Mouse (Mus musculus): Measurements from ENCODE around the gene Cd79a. TPM values are rescaled to one million over a fixed set of nuclear protein-coding genes. Genes with fewer than 3 reads are reported as not detected.
"Not testable (repeated sequence)": the region's sequence is repeated elsewhere in the genome, so short reads cannot be mapped to it uniquely, and the experiment has no call there.

Cd79a gene
- polyA plus RNA-seq, 1 experiment from 2014 or later = 0.35 TPM

GRCm38 (mm10) chr7:24889431-24890220 lies 7.6 kb upstream of the Cd79a start:
- H3K27ac ChIP-seq = peak overlapping the region; percentile 21; the same call in 1 of the 2 replicates
- H3K4me3 ChIP-seq (replicated peaks) = no peak overlapping the region
- H3K27me3 ChIP-seq = no peaks in the 10 kb centered on the region
- H3K4me2 ChIP-seq (replicated peaks) = no peak overlapping the region
- H3K4me1 ChIP-seq (replicated peaks) = peaks cover 31% of the 10 kb centered on the region
- H3K36me3 ChIP-seq = peaks cover 54% of the 10 kb centered on the region
- 0 out of 2 replicates have a peak, but pooled peaks have one; percentile 5 for ATAC-seq
- WGBS = 77% methylated on average over 6 of the region's 6 CpGs
- H3K9ac ChIP-seq (replicated peaks) = no peak overlapping the region
- H3K9me3 ChIP-seq = no peaks in the 10 kb centered on the region

DNA sequence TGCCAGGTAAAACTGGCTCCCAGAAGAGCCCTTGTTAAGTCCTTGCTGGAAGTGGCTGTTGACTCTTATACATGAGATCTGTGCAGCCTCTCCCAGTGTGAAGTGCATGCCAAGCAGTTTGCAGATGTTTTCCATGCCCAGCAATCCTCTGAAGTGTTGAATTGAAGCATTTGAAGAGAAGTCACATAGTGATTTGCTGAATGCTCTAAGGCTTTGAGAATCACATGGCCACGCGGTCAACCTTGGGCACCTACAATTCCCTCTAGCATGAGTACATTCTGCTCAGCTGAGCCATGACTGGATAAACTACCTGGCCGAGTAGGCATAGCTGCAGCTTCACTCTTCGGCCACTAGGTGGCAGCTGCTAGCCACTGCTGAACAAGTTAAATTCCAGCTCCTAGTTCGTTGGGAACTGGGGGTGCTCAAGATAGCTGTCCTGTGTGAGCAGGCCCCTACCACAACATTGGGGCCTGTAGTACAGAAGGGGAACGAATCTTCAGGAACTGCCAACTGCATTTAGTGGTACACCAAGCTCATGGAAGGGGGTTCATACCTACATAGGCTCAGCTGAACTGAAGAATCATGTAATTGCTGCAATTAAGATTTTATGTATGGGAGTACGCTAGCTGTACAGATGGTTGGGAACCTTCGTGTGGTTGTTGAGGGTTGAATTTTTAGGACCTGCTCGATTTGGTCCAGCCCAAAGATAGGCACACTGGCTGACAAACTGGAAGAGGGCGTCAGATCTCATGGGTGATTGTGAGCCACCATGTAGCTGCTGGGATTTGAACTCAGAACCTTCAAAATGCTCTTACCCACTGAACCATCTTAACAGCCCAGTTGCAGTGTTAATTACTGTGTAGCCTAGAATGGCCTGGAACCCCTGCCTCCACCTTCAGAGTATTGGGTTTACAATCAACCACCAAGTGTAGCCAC lies 6.6 kb upstream of the Cd79a start:
- Histone ChIP-seq H3K9ac (replicated peaks) (no peak overlapping the region), H3K27ac (0 out of 2 replicates have a peak overlapping the region, but pooled peaks have one; percentile 21), H3K4me2 (replicated peaks) (no peak overlapping the region), H3K27me3 (no peaks in the 10 kb centered on the region), H3K9me3 (no peaks in the 10 kb centered on the region), H3K4me1 (replicated peaks) (peaks cover 24% of the 10 kb centered on the region), H3K36me3 (peaks cover 54% of the 10 kb centered on the region), H3K4me3 (replicated peaks) (no peak overlapping the region)
- 33% methylated on average over 10 of the region's 10 CpGs for WGBS
- peak; percentile 66 for ATAC-seq

- Histone ChIP-seq H3K27me3 (no peaks in the 10 kb centered on the region), H3K4me3 (replicated peaks) (no peak overlapping the region), H3K36me3 (peaks cover 45% of the 10 kb centered on the region), H3K27ac (no peak overlapping the region), H3K9ac (replicated peaks) (no peak overlapping the region), H3K4me1 (replicated peaks) (peaks cover 15% of the 10 kb centered on the region), H3K9me3 (no peaks in the 10 kb centered on the region), H3K4me2 (replicated peaks) (no peak overlapping the region)
- ATAC-seq = no peak
- 76% methylated on average over 3 of the region's 3 CpGs for WGBS
Measured at GRCm38 (mm10) chr7:24891241-24892124, 5.7 kb upstream of the Cd79a start.

DNA sequence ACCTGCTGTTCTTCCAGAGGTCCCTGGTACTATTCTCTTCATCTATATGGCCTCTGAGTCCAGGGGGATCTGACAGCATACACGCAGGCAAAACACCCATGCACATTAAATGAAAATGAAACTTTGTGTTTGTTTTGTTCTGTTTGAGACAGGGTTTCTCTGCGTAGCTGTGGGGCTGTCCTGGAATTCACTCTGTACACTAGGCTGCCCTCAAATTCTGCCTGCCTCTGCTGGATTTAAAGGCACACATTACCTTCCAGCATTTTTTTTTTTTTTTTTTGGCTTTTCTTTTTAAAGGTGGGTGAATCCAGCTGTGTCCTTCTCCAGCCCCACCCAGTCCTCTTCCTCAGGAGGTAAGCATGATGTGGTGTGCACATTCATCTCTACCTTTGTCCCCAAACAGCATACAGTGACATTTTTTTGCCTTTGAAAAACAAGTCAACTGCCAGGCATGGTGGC lies 5.0 kb upstream of the Cd79a start:
- no peak overlapping the region for H3K27ac ChIP-seq
- no peaks in the 10 kb centered on the region for H3K27me3 ChIP-seq
- no peak overlapping the region for H3K4me2 ChIP-seq (replicated peaks)
- H3K9me3 ChIP-seq = no peaks in the 10 kb centered on the region
- H3K9ac ChIP-seq (replicated peaks) = no peak overlapping the region
- 71% methylated on average over 2 of the region's 2 CpGs for WGBS
- H3K36me3 ChIP-seq = peaks cover 38% of the 10 kb centered on the region
- H3K4me3 ChIP-seq (replicated peaks) = no peak overlapping the region
- no peak for ATAC-seq
- H3K4me1 ChIP-seq (replicated peaks) = peaks cover 8% of the 10 kb centered on the region

- H3K36me3 ChIP-seq; H3K27ac ChIP-seq; H3K27me3 ChIP-seq; H3K4me3 ChIP-seq (replicated peaks); H3K9ac ChIP-seq (replicated peaks); H3K4me1 ChIP-seq (replicated peaks); H3K9me3 ChIP-seq; H3K4me2 ChIP-seq (replicated peaks); ATAC-seq: not testable (repeated sequence)
- 94% methylated on average over 2 of the region's 2 CpGs for WGBS
Measured at GRCm38 (mm10) chr7:24895749-24896148, 1.4 kb upstream of the Cd79a start.

- no peak for ATAC-seq
- H3K4me1 ChIP-seq (replicated peaks) = no peaks in the 10 kb centered on the region
- H3K4me3 ChIP-seq (replicated peaks) = no peak overlapping the region
- H3K9ac ChIP-seq (replicated peaks) = no peak overlapping the region
- H3K27me3 ChIP-seq = no peaks in the 10 kb centered on the region
- peaks cover 2% of the 10 kb centered on the region; the same call in 1 of the 2 replicates for H3K36me3 ChIP-seq
- 79% methylated on average over 8 of the region's 8 CpGs for WGBS
- H3K27ac ChIP-seq = no peak overlapping the region
- H3K4me2 ChIP-seq (replicated peaks) = no peak overlapping the region
- no peaks in the 10 kb centered on the region for H3K9me3 ChIP-seq
Measured at GRCm38 (mm10) chr7:24896269-24896668, 912 bp upstream of the Cd79a start.

- Histone ChIP-seq H3K27ac (no peak overlapping the region), H3K4me1 (replicated peaks) (peaks cover 5% of the 10 kb centered on the region), H3K27me3 (no peaks in the 10 kb centered on the region), H3K9ac (replicated peaks) (no peak overlapping the region), H3K4me2 (replicated peaks) (no peak overlapping the region), H3K36me3 (no peaks in the 10 kb centered on the region), H3K4me3 (replicated peaks) (no peak overlapping the region), H3K9me3 (no peaks in the 10 kb centered on the region)
- 75% methylated on average over 5 of the region's 5 CpGs for WGBS
- ATAC-seq = no peak
Measured at GRCm38 (mm10) chr7:24897959-24898358, 778 bp downstream of the Cd79a start.

- 75% methylated on average over 6 of the region's 6 CpGs for WGBS
Measured at GRCm38 (mm10) chr7:24901114-24901513, 3.9 kb downstream of the Cd79a start.

GRCm38 (mm10) chr7:24901842-24902241 lies 4.7 kb downstream of the Cd79a start:
- no peak for ATAC-seq
- Histone ChIP-seq H3K4me1 (replicated peaks) (peaks cover 38% of the 10 kb centered on the region), H3K4me3 (replicated peaks) (no peak overlapping the region), H3K27me3 (no peaks in the 10 kb centered on the region), H3K27ac (0 out of 2 replicates have a peak overlapping the region, but pooled peaks have one; percentile 1), H3K9ac (replicated peaks) (no peak overlapping the region), H3K4me2 (replicated peaks) (no peak overlapping the region), H3K36me3 (no peaks in the 10 kb centered on the region), H3K9me3 (no peaks in the 10 kb centered on the region)
- 82% methylated on average over 1 of the region's 1 CpGs for WGBS

More at GRCm38 (mm10) chr7:24901114-24901513, 3.9 kb downstream of the Cd79a start:
- H3K36me3 ChIP-seq = no peaks in the 10 kb centered on the region
- H3K27me3 ChIP-seq = no peaks in the 10 kb centered on the region
- H3K4me2 ChIP-seq (replicated peaks) = no peak overlapping the region
- no peak overlapping the region for H3K4me3 ChIP-seq (replicated peaks)
- peaks cover 31% of the 10 kb centered on the region for H3K4me1 ChIP-seq (replicated peaks)
- no peak overlapping the region for H3K9ac ChIP-seq (replicated peaks)
- H3K27ac ChIP-seq = no peak overlapping the region
- no peak for ATAC-seq
- no peaks in the 10 kb centered on the region for H3K9me3 ChIP-seq

- H3K9me3 ChIP-seq = no peaks in the 10 kb centered on the region
- H3K4me1 ChIP-seq (replicated peaks) = peaks cover 42% of the 10 kb centered on the region
- H3K4me2 ChIP-seq (replicated peaks) = peak overlapping the region; percentile 82
- no peaks in the 10 kb centered on the region for H3K27me3 ChIP-seq
- peak overlapping the region; percentile 51; the same call in 1 of the 2 replicates for H3K27ac ChIP-seq
- no peaks in the 10 kb centered on the region for H3K36me3 ChIP-seq
- 65% methylated on average over 2 of the region's 2 CpGs for WGBS
- ATAC-seq = no peak
- no peak overlapping the region for H3K9ac ChIP-seq (replicated peaks)
- H3K4me3 ChIP-seq (replicated peaks) = peak overlapping the region; percentile 68
Measured at GRCm38 (mm10) chr7:24902264-24902629, 5.1 kb downstream of the Cd79a start.
